Mouse (Mus musculus): Measurements from ENCODE around the gene Ppp1r12c. TPM values are rescaled to one million over a fixed set of nuclear protein-coding genes. Genes with fewer than 3 reads are reported as not detected.

Gene Ppp1r12c
- total RNA-seq, 2 experiments from 2014 or later, result 106 to 169 TPM

DNA sequence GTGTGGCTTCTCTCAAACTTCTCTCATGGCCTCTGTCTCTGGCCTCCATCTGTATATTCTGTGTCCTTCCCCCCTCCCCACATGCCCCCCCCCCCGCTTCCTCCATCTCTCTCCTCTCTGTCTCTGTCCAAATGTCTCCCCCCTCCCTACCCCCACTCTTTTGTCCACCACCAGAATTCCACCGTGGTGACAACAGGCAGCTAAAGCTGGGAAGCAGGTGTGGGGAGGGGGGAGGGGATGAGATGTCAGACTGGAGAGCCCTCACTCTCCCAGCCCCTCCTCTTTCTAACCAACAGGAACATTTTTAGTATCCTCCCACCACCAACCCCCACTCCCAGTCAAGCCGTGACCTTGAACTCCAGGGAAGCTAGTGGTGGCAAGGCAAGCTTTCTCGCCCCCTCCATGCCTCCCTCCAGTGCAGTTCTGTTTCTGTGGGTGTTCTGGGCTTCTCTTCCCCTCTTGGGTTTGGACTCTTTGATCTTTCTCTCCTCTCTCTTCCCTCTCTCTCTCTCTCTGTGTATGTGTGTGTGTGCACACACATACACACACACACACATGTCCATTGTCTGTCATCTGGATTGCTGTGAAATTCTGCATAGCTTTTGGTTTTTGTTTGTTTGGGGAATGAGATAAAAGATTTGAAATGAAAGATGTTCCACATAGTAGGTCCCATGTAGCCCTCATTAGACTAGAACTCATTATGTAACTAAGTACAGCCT, 15.0 kb upstream of the Ppp1r12c start, which contains the start of gene Tnnt1:
Gene Tnnt1, minus strand, starts transcription at position 51 of the 719 bp plus-strand sequence.
- no peak for ATAC-seq (ENCODE audit: poor library complexity, severe bottlenecking)

DNA sequence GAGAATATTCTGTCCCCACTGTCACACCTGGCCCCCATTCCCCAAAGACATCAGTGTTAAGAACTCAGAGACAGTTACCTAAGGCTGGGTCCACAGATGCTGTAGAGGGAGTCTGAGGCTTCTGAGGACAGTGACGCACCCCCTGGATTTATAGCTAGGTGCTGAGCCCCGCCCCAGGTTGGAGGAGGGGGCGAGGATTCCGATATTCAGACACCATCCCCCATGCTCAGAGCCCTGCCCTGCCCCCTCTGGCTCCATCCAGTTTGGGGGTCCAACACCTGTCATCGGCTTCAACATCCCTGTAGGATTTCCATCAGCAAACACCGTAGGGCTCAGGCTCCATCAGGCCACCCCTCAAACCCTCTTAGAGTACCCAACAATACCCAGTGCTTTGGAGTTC, 14.4 kb upstream of the Ppp1r12c start:
- no peak for ATAC-seq (ENCODE audit: poor library complexity, severe bottlenecking)

DNA sequence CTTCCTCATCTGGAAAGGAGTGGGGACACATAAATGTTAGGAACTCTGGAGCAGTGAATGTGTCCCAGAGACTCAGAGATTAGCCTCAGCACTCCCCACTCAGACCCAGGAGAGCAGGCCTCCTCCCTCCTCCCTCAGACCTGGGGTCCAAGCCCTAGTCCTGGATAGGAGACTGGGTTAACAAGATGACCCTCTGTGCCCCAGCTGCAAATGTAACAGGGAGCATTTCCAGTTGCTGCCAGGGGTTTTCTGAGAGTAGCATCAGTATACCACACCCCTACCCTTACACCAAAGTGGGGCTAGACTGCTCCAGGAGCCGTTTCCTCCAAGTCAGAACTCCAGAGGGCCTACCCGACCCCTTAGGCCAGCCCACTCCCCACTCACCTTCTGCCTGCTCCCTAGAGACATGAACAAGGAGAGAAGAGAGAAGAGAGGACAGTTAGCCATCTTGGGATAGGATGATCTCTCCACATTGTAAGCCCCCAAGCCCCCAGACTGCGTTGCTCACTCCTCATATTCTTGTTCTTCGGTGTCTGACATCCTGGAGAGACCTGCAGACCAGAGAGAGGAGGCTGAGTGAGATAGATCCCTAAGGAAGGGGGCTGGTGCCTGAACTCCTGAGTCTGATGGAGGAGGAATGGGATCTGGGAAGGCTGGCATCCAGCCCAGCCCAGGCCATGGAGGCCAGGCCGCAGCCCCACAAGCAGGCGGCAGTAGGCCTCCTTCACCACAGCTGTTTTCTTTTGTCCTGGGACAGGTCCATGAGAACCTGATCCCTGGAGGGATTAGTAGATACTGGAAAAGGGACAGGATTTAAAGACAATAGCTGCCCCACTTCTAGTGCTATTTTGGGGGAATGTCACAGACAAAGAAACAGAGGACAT, 12.6 kb upstream of the Ppp1r12c start:
- no peak for ATAC-seq (ENCODE audit: poor library complexity, severe bottlenecking)

DNA sequence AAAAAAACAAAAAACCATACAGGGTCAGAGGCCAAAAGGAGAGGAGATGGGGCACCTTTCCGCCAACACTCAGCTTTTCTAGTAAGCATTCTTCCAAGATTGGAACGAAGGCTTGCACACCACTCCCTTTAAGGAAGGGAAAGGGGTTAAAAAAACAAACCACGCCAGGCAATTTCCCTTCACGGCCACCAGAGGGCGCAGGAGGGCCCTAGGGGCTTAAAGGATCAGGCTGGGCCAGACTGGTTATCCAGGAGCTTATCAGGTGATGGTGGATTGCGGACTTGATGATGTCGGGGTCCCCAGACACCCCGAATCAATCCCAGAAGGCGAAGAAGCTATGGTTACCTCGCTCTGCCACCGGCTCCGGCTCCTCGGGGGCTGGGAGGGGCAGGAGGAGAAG, 11.8 kb upstream of the Ppp1r12c start:
- peak; percentile 70; the same call in 1 of the 2 replicates for ATAC-seq (ENCODE audit: poor library complexity, severe bottlenecking)

DNA sequence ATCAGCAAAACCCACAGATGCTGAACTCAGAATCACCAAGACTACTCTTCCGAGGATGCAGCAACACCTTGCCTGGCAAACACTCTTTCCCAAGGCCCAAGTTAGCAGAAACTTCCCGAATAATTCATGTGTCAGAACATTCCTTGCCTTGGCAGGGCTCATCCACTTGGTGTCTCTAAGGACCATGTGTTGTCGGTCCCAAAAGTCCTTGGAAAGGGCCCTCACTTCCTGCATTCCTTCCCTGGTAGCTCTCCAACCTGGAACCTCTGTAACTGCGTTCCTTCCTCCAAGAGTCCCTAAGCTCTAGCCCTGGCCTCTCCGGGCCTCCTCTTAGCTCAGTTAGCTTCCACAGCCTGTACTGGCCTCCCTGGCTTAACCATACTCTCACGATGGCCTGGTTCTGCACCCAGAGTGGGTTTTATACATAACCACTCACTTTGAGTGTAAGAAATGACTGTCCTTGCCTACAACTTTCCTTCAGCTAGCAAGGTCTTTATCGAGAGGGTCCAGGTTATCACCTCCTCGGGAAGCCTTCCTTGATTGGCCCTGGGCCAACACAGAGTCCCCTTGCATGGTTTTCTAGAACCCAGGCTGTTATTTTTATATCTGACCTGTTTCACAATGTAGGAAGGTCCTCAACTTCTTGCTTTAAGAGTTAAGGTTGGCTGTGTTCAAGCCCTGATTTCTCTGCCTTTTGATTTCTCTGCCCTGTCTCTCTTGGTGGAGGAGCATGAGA, 10.2 kb upstream of the Ppp1r12c start:
- no peak for ATAC-seq (ENCODE audit: poor library complexity, severe bottlenecking)

DNA sequence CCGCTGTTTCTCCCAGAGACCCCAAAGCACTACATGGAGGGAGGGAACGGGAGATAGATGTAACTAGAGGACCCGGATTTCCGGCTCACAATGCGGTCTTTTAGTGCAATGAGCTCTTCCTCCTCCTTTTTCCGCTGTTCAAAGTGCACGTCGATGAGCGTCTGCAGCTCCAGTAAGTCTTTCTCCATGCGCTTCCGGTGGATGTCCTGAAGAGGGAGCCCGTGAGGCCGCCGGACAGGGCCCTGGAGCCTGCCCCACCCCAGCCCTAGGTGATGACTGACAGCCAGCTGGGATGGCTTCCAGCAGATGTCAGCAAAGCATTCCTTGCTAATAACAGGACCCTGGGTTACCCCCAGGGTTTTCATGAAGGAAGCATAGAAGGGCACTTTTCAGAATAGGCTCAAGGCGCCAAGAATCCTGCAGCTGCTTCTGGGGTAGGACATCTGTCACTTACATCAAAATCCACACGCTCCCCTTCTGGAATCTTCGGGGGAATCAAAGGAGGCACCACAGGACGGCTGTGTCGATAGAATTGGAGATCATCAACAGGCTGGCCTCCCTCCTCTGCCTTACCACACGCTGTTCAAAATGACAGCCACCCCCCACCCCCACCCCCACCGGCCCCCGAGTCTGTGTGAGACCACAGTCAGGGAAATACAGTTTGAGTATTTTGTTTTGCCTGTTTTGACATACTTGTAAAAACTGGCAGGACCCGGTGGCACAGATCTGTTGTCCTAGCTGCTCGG, 8.6 kb upstream of the Ppp1r12c start:
- peak; percentile 94 for ATAC-seq (ENCODE audit: poor library complexity, severe bottlenecking)

DNA sequence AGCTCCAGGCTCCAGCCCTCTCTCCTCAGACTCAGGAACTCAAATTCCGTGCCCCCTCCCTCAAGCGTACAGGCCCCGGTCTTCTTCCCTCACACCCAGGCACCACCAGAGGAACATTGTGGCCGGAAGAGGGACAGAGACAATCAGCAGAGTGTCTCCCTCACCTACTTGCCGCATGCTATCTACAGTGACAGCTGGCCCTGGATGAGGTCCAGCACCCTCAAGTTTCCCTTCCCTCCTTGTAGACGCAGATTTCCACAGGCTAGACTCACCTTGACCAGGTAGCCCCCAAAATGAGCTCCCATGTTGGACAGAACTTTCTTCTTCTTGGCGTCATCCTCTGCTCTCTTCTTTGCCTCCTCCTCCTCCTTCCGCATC, 7.2 kb upstream of the Ppp1r12c start:
- no peak for ATAC-seq (ENCODE audit: poor library complexity, severe bottlenecking)

DNA sequence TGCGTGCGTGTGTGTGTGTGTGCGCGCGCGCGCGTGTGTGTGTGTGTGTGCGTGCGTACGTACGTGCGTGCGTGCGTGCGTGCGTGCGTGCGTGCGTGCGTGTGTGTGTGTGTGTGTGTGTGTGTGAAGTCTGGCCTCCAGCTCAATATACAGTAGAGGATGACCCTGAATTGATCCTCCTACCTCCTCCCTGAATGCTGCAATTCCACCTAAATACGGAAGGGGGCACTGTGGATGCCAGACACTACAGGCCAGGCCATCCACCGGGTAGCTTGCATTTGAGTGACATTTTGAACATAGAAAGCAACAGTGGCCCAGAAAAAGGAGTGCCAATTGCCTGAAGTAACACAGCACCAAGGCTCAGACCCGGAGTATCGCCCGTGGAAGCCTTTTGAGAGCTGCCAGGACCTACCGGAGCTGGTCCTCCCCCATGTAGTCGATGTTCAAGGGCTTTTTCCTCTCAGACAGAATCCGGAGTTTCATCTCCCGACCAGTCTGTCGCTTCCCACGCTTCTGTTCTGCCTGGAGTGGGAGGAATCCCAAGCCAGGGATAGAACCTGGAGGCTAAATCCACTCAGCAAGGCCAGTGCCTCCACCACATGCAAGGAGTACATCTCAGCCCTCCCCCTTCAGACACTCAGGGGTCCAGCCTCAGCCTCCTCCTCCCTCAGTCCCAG, 6.7 kb upstream of the Ppp1r12c start:
- ATAC-seq (ENCODE audit: poor library complexity, severe bottlenecking), result no peak

DNA sequence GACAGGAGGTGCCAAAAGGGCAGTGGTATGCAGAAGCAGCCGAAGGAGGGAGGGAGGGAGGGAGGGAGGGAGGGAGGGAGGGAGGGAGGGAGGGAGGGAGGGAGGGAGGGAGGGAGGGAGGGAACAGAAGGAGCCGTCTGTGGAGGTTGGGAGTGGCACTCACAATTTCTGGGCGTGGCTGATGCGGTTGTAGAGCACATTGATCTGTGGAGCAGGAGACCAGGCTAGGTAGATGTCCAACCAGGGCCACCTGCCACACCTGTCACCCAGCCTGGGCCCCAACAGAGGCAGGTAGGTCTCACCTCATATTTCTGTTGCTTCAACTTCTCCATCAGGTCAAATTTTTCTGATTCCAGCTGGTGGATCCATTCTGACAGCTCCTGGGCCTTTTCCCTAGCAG, 5.7 kb upstream of the Ppp1r12c start:
- ATAC-seq (ENCODE audit: poor library complexity, severe bottlenecking), result no peak

DNA sequence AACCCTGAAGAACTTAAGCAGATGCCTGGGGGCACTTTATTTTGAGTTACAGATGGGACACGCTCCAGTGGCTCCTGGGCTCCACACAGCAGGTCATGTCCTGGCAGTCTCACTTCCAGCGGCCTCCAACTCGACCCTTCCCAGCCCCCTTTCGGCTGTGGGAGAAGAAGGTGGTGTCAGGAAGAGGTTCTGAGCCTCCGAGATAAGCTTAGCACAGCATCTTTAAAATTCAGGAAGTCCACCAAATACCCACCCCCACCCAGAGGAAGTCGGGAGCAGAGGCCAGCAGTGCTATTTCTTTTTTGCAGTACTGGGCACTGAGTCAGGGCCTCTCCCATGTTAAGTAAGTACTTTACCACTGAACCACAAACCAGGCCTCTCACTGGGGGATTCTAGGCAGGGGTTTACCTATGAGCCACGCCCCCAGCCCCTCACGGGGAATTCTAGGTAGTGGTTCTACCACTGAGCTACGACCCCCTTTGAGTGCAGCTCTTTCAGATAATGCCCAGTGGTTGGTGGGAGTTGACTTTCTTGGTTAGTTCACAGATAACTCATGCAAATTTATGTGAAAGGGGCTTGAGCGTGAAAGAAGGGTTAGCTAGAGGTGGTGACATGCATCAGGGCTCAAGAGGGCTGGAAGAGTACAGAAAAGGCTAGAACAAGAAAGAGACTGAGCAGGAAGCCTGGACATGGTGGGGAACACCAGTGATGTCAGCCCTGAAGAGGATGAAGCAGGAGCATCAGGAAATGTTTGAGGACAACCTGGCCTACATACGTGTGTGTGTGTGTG, 3.4 kb upstream of the Ppp1r12c start:
- peak; percentile 48 for ATAC-seq (ENCODE audit: poor library complexity, severe bottlenecking)

DNA sequence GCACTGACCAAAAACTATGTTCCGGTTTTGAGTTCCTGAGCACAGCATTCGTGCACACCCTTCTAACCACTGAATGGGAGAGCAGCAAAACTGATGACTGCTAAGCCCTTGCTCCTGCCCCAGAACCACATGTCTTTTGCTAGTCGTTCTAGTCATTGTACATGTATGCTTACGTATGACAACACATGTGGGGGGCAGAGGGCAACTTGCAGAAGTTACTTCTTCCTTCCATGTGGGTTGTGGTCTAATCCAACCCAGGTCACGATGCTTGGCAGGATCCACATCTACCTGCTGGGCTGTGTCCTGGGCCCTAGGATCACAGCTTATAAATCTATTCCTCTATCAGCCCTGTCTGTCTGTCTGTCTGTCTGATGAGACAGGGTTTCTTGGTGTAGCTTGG, 2.4 kb upstream of the Ppp1r12c start:
- ATAC-seq (ENCODE audit: poor library complexity, severe bottlenecking), result no peak

DNA sequence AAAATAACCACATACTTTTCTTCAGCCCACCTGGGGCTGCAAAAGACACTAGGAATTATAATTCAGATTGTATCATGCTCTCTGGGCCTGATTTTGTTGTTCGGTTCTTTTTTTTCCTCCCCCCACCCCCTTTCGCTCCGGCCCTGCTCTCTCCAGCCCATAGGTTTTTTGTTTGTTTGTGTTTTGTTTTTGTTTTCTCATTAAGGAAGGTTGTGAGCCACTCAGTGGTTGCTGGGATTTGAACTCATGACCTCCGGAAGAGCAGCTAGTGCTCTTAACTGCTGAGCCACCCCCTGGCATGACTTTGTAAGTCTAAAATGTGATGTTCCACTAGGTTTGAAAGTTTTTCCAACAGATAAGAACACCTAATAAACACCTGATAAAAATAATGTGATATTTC, 1.6 kb upstream of the Ppp1r12c start:
- no peak for ATAC-seq (ENCODE audit: poor library complexity, severe bottlenecking)

DNA sequence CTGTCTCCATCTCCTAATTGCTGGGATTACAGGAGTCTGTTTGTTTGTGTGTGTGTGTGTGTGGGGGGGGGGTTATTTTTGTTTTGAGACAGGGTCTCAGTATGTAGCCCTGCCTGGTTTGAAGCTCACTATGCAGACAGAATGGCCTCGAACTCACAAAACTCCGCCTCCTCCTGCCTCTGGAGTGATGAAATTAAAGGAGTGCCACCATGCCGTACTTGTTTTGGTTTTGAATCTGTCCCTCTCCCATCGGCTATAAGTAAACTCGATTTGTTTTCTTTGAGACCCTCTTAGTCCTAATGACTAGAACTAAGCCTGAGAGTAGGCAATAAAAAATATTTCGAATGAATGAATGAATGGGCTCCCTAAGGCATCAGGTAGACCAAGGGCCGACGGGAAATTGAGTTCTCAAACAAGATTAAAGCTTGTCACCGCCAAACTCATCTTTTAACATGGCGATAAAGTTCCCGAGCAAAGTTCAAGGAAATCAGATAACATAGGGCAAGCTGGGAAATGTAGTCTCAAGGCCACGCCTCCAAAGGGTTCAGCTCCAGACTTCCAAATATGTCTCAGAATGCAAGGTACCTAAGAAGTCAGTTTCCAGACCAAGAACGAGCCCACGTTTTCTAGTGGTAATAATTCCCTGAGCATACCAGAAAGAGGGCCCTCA, 1.1 kb upstream of the Ppp1r12c start:
- ATAC-seq (ENCODE audit: poor library complexity, severe bottlenecking), result no peak

DNA sequence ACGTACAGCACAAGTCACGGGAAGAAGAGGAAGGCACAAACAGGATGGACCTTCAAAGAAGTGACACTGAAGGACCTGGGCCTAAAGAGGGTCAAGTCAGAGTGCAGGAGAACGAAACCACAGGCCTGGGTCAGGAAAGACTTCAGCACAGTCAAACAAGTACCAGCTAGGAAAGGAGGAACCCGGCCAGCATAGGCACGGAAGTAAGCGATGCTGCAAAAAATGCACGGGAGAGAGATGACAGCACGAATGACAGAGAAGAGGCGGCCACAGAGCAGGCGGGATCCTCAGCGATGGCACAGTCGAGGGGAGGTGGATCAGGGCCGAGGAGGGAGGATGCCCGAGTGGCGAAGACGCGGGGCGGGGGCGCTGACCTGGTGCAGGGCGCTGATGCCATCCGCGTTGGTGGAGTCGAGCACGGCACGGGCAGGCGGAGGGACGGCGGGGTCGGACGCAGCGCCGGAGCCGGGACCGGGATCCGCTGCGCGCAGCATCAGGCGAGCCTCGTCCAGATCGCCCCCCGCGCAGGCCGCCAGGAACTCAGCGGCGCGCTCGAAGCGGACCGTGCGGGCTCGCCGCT, 498 bp downstream of the Ppp1r12c start:
- ATAC-seq (ENCODE audit: poor library complexity, severe bottlenecking), result peak; percentile 22

DNA sequence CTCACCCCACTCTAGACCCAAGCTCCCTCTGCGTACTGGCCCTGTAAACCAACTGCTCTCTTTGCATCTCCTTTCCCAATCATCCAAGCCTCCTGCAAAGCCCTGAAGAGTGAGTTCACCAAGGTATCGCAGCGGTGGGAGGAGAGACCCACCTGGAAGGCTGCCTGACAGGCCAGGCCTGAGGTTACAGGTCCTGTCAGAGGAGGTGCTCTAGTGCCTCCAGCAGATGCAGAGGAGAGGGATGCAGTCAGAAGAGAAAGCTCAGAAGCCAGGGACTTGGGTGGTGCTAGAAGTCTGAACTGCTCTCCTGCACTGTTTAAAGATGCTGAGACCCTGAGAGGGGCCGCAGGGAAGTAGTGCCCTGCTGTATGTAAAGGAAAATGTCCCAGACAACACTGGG, 2.4 kb downstream of the Ppp1r12c start:
- no peak for ATAC-seq (ENCODE audit: poor library complexity, severe bottlenecking)

DNA sequence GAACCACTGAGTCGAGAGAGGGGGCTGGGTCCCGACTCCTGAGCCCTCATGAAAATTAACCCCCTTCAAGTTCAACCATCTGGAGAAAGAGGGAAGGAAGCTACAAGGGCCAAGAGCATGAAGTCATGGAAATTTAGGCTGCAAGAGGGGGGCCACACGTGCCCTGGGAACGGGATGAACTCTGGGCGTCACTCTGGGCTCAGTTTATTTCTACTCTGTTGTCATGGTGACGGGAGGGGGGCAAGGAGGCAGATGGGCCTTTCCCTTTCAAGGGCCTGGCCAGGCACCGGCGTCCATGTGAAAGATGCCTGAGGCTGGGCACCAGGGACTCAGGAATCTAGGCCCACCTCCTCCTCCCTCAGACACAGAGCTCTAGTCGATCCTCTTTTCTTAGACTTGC, 3.2 kb downstream of the Ppp1r12c start:
- ATAC-seq (ENCODE audit: poor library complexity, severe bottlenecking), result no peak

DNA sequence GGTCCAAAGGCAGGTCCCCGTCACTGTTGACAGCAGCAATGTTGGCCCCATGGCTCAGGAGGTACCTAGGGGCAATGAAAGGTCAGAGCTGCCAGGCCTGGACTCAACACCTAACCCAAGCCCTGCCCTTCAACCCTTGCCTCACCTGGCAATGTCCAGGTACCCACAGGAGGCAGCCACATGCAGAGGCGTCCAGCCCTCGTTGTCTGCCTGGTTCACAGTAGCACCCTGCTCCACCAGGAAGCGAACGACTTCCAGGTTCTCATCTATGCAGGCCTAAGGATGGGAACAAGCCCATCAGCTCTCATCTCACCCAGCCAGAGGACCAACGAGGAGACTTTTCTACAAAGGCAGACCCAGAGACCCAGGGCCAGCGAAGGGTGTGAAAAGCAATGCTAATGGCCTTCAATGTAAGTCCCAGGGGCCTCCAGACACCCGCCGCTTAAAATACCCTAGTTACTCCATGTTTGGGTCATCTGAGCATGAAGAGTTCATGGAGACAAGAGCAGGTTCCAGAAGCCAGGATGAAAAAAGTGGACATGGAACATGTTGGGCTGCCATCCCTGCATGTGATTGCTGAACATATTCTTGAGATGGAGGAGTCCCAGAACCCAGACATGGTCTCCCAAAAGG, 4.1 kb downstream of the Ppp1r12c start:
- ATAC-seq (ENCODE audit: poor library complexity, severe bottlenecking), result no peak

DNA sequence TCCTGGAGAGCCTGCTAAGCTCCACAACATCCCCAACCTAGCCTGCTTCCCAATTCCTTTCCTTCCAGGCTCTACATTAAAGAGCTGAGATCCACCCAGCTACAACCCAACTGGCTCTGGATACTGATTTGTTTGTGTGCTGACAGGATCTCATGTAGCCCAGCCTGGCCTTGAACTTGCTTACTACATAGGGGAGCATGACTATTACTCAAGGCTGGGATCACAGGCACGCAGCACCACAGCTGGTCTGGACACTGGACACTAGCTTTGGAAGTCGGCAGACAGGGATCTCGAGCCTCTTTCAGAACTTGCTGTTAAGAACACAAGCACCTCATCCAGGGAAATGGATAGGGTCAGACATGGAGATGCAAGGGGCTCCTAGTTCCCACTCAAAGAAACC, 5.0 kb downstream of the Ppp1r12c start:
- no peak for ATAC-seq (ENCODE audit: poor library complexity, severe bottlenecking)
